Mouse (Mus musculus): ENCODE measurements around the gene Kifc5b. TPM values are rescaled to one million over a fixed set of nuclear protein-coding genes. Genes with fewer than 3 reads are reported as not detected.
A peak's percentile ranks its signal among the peaks of the same experiment; 100 is the strongest.

Kifc5b gene
- polyA plus RNA-seq, 1 experiment from 2014 or later = 5.9 TPM

- Histone ChIP-seq H3K4me3 (ENCODE audit: low read depth, low read length) (no peak overlapping the region), H3K4me2 (replicated peaks; ENCODE audit: low read depth, low read length) (no peak overlapping the region), H3K27me3 (ENCODE audit: control insufficient read depth, insufficient read depth, low read length) (no peaks in the 10 kb centered on the region), H3K27ac (ENCODE audit: low read depth, low read length) (no peak overlapping the region), H3K9me3 (ENCODE audit: control insufficient read depth, low read length) (no peaks in the 10 kb centered on the region), H3K9ac (ENCODE audit: low read depth, low read length) (no peak overlapping the region), H3K4me1 (replicated peaks; ENCODE audit: control insufficient read depth, insufficient read depth, low read length) (peaks cover 2% of the 10 kb centered on the region; the same call in 1 of the 2 replicates), H3K36me3 (ENCODE audit: control insufficient read depth, insufficient read depth, low read length) (peaks cover 4% of the 10 kb centered on the region; the same call in 1 of the 2 replicates)
- DNase-seq (ENCODE audit: low spot score) = no peak
- 83% methylated on average over 6 of the region's 6 CpGs for WGBS
- ATAC-seq (ENCODE audit: low FRiP score) = no peak
These were observed 50.6 kb downstream of the Kifc5b start for GRCm38 (mm10) chr17:26967477-26967876.

DNA sequence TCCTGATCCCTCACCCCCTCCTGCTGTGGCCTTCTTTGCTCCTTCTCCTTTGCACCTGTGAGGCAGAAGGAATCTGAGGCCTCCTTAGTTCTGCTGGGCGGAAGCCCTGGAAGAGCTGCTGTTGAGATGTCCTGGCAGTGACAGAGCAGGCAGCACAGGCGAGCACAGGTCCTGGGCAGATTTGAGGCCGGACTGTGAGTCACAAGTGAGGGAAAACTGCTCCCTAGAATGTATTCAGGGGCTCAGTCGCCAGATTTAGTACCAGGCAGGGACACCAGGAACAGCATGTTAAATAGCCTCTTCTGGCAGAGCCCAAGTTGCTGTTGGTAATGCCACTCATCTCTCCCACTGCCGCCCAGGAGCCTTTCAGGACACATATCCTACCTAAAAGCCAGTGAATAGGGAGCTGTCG, 51.3 kb downstream of the Kifc5b start:
- H3K4me2 ChIP-seq (replicated peaks; ENCODE audit: low read depth, low read length) = no peak overlapping the region
- H3K9ac ChIP-seq (ENCODE audit: low read depth, low read length) = no peak overlapping the region
- H3K4me3 ChIP-seq (ENCODE audit: low read depth, low read length) = no peak overlapping the region
- H3K9me3 ChIP-seq (ENCODE audit: control insufficient read depth, low read length) = no peaks in the 10 kb centered on the region
- H3K27me3 ChIP-seq (ENCODE audit: control insufficient read depth, insufficient read depth, low read length) = no peaks in the 10 kb centered on the region
- 73% methylated on average over 6 of the region's 6 CpGs for WGBS
- peaks cover 2% of the 10 kb centered on the region; the same call in 1 of the 2 replicates for H3K4me1 ChIP-seq (replicated peaks; ENCODE audit: control insufficient read depth, insufficient read depth, low read length)
- DNase-seq (ENCODE audit: low spot score) = no peak
- no peak for ATAC-seq (ENCODE audit: low FRiP score)
- peaks cover 2% of the 10 kb centered on the region; the same call in 1 of the 2 replicates for H3K36me3 ChIP-seq (ENCODE audit: control insufficient read depth, insufficient read depth, low read length)
- no peak overlapping the region for H3K27ac ChIP-seq (ENCODE audit: low read depth, low read length)

DNA sequence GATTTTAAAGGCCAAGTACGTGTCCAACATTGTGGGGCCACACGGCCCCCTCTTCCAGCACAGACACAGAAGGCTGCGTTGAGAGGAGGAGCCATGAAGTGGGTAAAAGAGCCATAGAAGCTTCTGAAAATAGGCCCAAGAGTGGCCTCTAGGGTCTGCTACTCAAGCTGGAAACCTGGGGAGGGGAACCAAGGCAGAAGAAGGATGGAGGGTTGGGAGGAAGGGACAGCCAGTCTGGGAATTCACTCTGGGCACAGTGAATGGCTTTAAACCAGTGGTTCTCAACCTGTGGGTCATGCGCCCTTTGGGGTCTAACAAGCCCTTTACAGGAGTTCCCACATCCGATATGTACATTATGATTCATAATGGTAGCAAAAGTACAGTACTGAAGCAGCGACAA, 52.4 kb downstream of the Kifc5b start:
- ATAC-seq (ENCODE audit: low FRiP score) (no peak), DNase-seq (ENCODE audit: low spot score) (no peak)
- H3K4me3 ChIP-seq (ENCODE audit: low read depth, low read length) = no peak overlapping the region
- 87% methylated on average over 6 of the region's 6 CpGs for WGBS
- peaks cover 2% of the 10 kb centered on the region; the same call in 1 of the 2 replicates for H3K36me3 ChIP-seq (ENCODE audit: control insufficient read depth, insufficient read depth, low read length)
- no peaks in the 10 kb centered on the region for H3K27me3 ChIP-seq (ENCODE audit: control insufficient read depth, insufficient read depth, low read length)
- no peak overlapping the region for H3K4me2 ChIP-seq (replicated peaks; ENCODE audit: low read depth, low read length)
- H3K9ac ChIP-seq (ENCODE audit: low read depth, low read length) = no peak overlapping the region
- H3K9me3 ChIP-seq (ENCODE audit: control insufficient read depth, low read length) = no peaks in the 10 kb centered on the region
- no peak overlapping the region for H3K27ac ChIP-seq (ENCODE audit: low read depth, low read length)
- H3K4me1 ChIP-seq (replicated peaks; ENCODE audit: control insufficient read depth, insufficient read depth, low read length) = peaks cover 6% of the 10 kb centered on the region; the same call in 1 of the 2 replicates

DNA sequence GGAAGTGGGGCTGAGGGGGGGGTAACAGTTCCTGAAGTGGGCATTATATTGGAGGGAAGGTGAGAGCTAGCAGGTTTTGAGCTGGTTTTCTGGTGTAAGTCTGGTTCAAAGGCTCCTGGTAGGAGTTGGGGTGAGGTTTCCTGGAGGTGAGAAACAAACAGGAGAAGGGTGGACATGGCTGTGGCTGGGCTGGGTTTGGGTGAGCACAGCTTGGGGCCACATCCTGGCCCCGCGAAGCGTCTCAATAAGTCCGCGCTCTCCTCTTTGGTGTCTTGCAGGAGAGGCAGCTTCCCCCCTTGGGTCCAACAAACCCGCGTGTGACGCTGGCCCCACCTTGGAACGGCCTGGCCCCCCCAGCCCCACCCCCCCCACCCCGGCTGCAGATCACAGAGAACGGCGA, 53.3 kb downstream of the Kifc5b start:
- Histone ChIP-seq H3K27ac (ENCODE audit: low read depth, low read length) (no peak overlapping the region), H3K27me3 (ENCODE audit: control insufficient read depth, insufficient read depth, low read length) (no peaks in the 10 kb centered on the region), H3K4me1 (replicated peaks; ENCODE audit: control insufficient read depth, insufficient read depth, low read length) (peaks cover 6% of the 10 kb centered on the region; the same call in 1 of the 2 replicates), H3K9ac (ENCODE audit: low read depth, low read length) (no peak overlapping the region), H3K4me2 (replicated peaks; ENCODE audit: low read depth, low read length) (no peak overlapping the region), H3K9me3 (ENCODE audit: control insufficient read depth, low read length) (no peaks in the 10 kb centered on the region), H3K4me3 (ENCODE audit: low read depth, low read length) (no peak overlapping the region), H3K36me3 (ENCODE audit: control insufficient read depth, insufficient read depth, low read length) (peaks cover 2% of the 10 kb centered on the region; the same call in 1 of the 2 replicates)
- no peak for DNase-seq (ENCODE audit: low spot score)
- 74% methylated on average over 12 of the region's 12 CpGs for WGBS
- ATAC-seq (ENCODE audit: low FRiP score) = no peak

GRCm38 (mm10) chr17:26971247-26971905, 54.5 kb downstream of the Kifc5b start:
- H3K27me3 ChIP-seq (ENCODE audit: control insufficient read depth, insufficient read depth, low read length) = no peaks in the 10 kb centered on the region
- H3K9ac ChIP-seq (ENCODE audit: low read depth, low read length) = peak overlapping the region; percentile 1; the same call in 1 of the 2 replicates
- no peak overlapping the region for H3K27ac ChIP-seq (ENCODE audit: low read depth, low read length)
- no peaks in the 10 kb centered on the region for H3K9me3 ChIP-seq (ENCODE audit: control insufficient read depth, low read length)
- peaks cover 2% of the 10 kb centered on the region; the same call in 1 of the 2 replicates for H3K36me3 ChIP-seq (ENCODE audit: control insufficient read depth, insufficient read depth, low read length)
- 55% methylated on average over 8 of the region's 8 CpGs for WGBS
- ATAC-seq (ENCODE audit: low FRiP score) = no peak
- peaks cover 6% of the 10 kb centered on the region; the same call in 1 of the 2 replicates for H3K4me1 ChIP-seq (replicated peaks; ENCODE audit: control insufficient read depth, insufficient read depth, low read length)
- no peak overlapping the region for H3K4me3 ChIP-seq (ENCODE audit: low read depth, low read length)
- DNase-seq (ENCODE audit: low spot score) = no peak
- no peak overlapping the region; the same call in 1 of the 2 replicates for H3K4me2 ChIP-seq (replicated peaks; ENCODE audit: low read depth, low read length)

DNA sequence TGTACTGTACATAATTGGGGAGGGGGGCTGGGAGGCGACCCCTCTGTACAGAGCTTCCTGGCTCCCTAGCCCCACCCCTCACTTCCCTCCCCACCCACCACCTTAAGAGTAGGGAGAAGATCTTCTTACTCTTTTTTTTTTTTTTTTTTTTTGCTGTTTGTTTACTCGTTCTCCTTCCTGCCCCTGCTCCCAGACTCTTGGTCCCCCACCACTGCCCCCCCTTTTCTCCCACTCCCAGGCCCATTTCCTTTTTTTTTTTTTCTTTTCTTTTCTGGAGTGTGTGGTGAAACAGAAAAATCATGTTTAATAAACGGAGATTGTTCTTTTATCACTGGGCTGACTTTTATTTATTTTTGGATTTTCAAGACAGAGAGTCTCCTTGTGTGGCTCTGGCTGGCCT, 55.2 kb downstream of the Kifc5b start:
- peaks cover 3% of the 10 kb centered on the region; the same call in 1 of the 2 replicates for H3K36me3 ChIP-seq (ENCODE audit: control insufficient read depth, insufficient read depth, low read length)
- H3K27ac ChIP-seq (ENCODE audit: low read depth, low read length) = 0 out of 2 replicates have a peak overlapping the region, but pooled peaks have one; percentile 56
- peak overlapping the region; percentile 84 for H3K4me2 ChIP-seq (replicated peaks; ENCODE audit: low read depth, low read length)
- DNase-seq (ENCODE audit: low spot score) (no peak), ATAC-seq (ENCODE audit: low FRiP score) (no peak)
- 12% methylated on average over 3 of the region's 3 CpGs for WGBS
- H3K4me1 ChIP-seq (replicated peaks; ENCODE audit: control insufficient read depth, insufficient read depth, low read length) = peaks cover 6% of the 10 kb centered on the region; the same call in 1 of the 2 replicates
- peak overlapping the region; percentile 92 for H3K4me3 ChIP-seq (ENCODE audit: low read depth, low read length)
- no peaks in the 10 kb centered on the region for H3K9me3 ChIP-seq (ENCODE audit: control insufficient read depth, low read length)
- H3K27me3 ChIP-seq (ENCODE audit: control insufficient read depth, insufficient read depth, low read length) = no peaks in the 10 kb centered on the region
- H3K9ac ChIP-seq (ENCODE audit: low read depth, low read length) = peak overlapping the region; percentile 70

DNA sequence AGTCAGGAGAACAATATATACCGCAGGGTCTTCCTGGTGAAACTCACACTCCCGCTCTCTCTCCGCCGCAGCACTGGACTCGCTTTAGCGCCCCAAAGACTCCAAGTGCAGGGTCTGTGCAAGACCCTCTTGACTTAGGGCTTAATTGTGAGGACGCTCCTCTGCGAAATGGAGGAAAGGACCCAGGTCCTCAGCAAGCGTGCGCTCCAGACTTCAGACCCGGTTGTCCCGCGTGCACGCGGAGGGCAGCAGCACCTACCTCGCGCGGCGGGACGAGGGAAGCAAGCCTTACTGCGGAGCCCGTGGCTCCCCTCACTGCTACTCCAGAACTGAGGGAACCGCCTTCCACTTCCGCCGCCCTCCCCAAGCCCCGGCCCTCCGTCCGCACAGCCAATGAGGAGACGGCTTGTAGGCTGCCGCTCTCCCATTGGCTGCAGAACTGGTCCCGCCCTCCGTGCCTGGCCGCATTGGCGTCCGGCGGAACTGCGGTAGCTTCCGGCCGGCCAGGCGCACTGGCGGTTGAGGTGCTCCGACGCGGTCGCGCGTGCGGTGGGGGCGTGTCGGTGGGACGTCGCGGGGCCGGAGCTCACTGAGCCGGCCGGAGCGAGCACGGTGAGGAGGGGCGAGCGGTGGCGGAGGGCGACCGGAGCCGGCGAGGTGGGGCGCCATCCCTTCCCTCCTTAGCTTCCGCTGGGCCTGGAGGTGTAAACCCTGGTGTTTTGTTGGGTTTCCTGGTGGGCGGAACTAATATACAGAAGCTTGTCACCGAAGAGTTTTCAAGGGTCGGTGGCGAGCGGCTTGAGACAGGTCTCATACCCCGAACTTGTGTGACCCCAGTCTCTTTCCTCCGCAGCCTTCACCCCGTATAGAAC, 56.0 kb downstream of the Kifc5b start, which contains the start of gene Zbtb9:
TSS of gene Zbtb9 (plus strand) at position 465 of the 872 bp plus-strand sequence.
- Histone ChIP-seq H3K9me3 (ENCODE audit: control insufficient read depth, low read length) (no peaks in the 10 kb centered on the region), H3K4me3 (ENCODE audit: low read depth, low read length) (peak within 1 kb of the TSS; percentile 92), H3K4me1 (replicated peaks; ENCODE audit: control insufficient read depth, insufficient read depth, low read length) (peaks cover 6% of the 10 kb centered on the region; the same call in 1 of the 2 replicates), H3K9ac (ENCODE audit: low read depth, low read length) (peak within 1 kb of the TSS; percentile 70), H3K27me3 (ENCODE audit: control insufficient read depth, insufficient read depth, low read length) (no peaks in the 10 kb centered on the region), H3K27ac (ENCODE audit: low read depth, low read length) (peak within 1 kb of the TSS; percentile 56; the same call in 1 of the 2 replicates), H3K36me3 (ENCODE audit: control insufficient read depth, insufficient read depth, low read length) (0 out of 2 replicates have a peak, but pooled peaks cover 4% of the 10 kb centered on the region), H3K4me2 (replicated peaks; ENCODE audit: low read depth, low read length) (peak within 1 kb of the TSS; percentile 84)
- under 1% methylated on average over 75 of the region's 75 CpGs for WGBS
- DNase-seq (ENCODE audit: low spot score) = peak; percentile 95
- peak; percentile 97 for ATAC-seq (ENCODE audit: low FRiP score)

- no peak overlapping the region for H3K4me2 ChIP-seq (replicated peaks; ENCODE audit: low read depth, low read length)
These were observed 57.7 kb downstream of the Kifc5b start for GRCm38 (mm10) chr17:26974547-26974946.

More at GRCm38 (mm10) chr17:26974547-26974946, 57.7 kb downstream of the Kifc5b start:
- no peak for DNase-seq (ENCODE audit: low spot score)
- Histone ChIP-seq H3K27ac (ENCODE audit: low read depth, low read length) (no peak overlapping the region), H3K36me3 (ENCODE audit: control insufficient read depth, insufficient read depth, low read length) (0 out of 2 replicates have a peak, but pooled peaks cover 4% of the 10 kb centered on the region), H3K9me3 (ENCODE audit: control insufficient read depth, low read length) (no peaks in the 10 kb centered on the region), H3K4me1 (replicated peaks; ENCODE audit: control insufficient read depth, insufficient read depth, low read length) (peaks cover 6% of the 10 kb centered on the region; the same call in 1 of the 2 replicates), H3K27me3 (ENCODE audit: control insufficient read depth, insufficient read depth, low read length) (no peaks in the 10 kb centered on the region), H3K9ac (ENCODE audit: low read depth, low read length) (no peak overlapping the region), H3K4me3 (ENCODE audit: low read depth, low read length) (no peak overlapping the region)
- 92% methylated on average over 15 of the region's 15 CpGs for WGBS
- no peak for ATAC-seq (ENCODE audit: low FRiP score)
